Mouse (Mus musculus): ENCODE results near the gene Imp3. TPM values are rescaled to one million over a fixed set of nuclear protein-coding genes. Genes with fewer than 3 reads are reported as not detected.
"Not testable (repeated sequence)": the region's sequence is repeated elsewhere in the genome, so short reads cannot be mapped to it uniquely, and the experiment has no call there.

The Imp3 gene
- polyA plus RNA-seq, 1 experiment: 83.1 TPM

DNA sequence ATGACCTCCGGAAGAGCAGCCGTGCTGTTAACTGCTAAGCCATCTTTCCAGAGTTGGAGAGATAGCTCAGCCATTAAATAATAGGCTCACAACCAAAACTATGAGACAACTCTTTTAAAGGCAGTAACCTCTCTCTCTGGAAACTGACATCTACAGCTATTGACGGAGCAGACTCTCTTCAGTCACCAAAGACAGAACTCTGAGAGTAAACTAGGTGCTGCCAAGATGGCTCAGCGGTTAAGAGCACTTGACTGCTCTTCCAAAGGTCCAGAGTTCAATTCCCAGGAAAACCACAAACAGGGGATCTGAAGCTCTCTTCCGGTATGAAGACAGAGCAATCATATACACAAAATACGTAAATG lies 433 bp upstream of the Imp3 start:
- TF ChIP-seq CTCF (IDR thresholded peaks at IDR 0.05; ENCODE audit: control insufficient read depth, insufficient read depth, low read length) (no peak), POLR2A (IDR thresholded peaks at IDR 0.05; ENCODE audit: borderline replicate concordance, control insufficient read depth, low read depth, low read length) (no peak)
- 14% methylated on average over 6 of the region's 6 CpGs for WGBS
- H3K4me3 ChIP-seq (replicated peaks; ENCODE audit: control insufficient read depth, low read depth, low read length): peak overlapping the region; percentile 44
- H3K27ac ChIP-seq (ENCODE audit: control insufficient read depth, insufficient read depth, low read depth, low read length, poor library complexity): no peak overlapping the region
- H3K4me1 ChIP-seq (ENCODE audit: control insufficient read depth, insufficient read depth, low read length): peaks cover 2% of the 10 kb centered on the region

DNA sequence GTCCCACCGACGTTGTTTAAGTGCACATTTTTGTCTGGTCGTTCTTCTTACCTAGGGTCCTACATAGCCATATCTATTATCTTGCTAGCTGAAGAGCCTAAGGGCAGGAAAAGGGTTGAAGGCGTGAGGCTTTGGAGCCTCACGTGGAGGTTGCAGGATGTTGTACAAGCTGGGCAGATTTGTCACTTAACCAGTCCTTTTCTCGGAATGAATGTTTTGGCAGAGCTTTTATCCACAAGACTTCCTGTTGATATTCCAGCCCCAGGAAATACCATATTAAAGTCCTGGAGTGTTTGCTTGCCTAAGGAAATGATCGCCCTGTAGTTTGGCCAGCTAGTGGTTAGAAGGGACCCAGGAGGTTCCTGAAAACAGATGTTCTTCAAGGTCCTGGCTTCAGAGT lies 1.1 kb downstream of the Imp3 start:
- Histone ChIP-seq H3K4me3 (replicated peaks; ENCODE audit: control insufficient read depth, low read depth, low read length) (peak overlapping the region; percentile 99), H3K4me1 (ENCODE audit: control insufficient read depth, insufficient read depth, low read length) (peaks cover 2% of the 10 kb centered on the region), H3K27ac (ENCODE audit: control insufficient read depth, insufficient read depth, low read depth, low read length, poor library complexity) (no peak overlapping the region)
- under 1% methylated on average over 7 of the region's 7 CpGs for WGBS
- TF ChIP-seq CTCF (IDR thresholded peaks at IDR 0.05; ENCODE audit: control insufficient read depth, insufficient read depth, low read length) (no peak), POLR2A (IDR thresholded peaks at IDR 0.05; ENCODE audit: borderline replicate concordance, control insufficient read depth, low read depth, low read length) (no peak)

DNA sequence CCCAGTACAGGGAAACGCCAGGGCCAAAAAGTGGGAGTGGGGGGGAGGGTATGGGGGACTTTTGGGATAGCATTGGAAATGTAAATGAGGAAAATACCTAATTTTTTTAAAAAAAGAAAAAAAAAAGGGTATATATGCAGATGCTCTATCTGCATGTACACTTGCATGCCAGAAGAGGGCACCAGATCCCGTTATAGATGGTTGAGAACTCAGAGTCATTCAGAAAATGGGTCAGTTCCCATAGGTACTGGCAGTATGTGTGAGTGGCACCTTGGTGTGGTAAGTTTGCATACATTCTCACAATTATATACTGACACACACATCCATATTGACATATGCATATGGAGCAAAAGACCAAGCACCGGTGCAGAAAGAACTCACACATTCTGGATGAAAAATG lies 10.2 kb downstream of the Imp3 start:
- WGBS: 28% methylated on average over 3 of the region's 3 CpGs
- H3K4me3 ChIP-seq (replicated peaks; ENCODE audit: control insufficient read depth, low read depth, low read length): not testable (repeated sequence)

DNA sequence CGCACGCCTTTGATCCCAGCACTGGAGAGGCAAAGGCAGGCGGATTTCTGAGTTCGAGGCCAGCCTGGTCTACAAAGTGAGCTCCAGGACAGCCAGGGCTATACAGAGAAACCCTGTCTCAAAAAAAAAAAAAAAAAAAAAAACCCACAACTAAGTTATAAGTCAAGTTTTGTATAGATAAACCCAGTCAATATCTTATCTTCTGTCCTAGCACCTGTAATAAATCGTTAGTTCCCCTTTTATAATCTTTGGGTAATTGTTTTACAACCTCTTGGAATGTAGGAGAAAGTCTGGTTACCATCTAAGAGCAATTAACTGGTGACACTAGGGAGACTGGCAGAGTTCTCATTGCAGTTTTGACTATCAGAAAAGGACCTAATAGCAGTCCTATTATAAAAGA lies 11.4 kb downstream of the Imp3 start:
- WGBS: 64% methylated on average over 5 of the region's 5 CpGs
- not testable (repeated sequence) for H3K27ac ChIP-seq (ENCODE audit: control insufficient read depth, insufficient read depth, low read depth, low read length, poor library complexity)

More for the DNA sequence above, 10.2 kb downstream of the Imp3 start:
- not testable (repeated sequence) for H3K4me1 ChIP-seq (ENCODE audit: control insufficient read depth, insufficient read depth, low read length); H3K27ac ChIP-seq (ENCODE audit: control insufficient read depth, insufficient read depth, low read depth, low read length, poor library complexity)

DNA sequence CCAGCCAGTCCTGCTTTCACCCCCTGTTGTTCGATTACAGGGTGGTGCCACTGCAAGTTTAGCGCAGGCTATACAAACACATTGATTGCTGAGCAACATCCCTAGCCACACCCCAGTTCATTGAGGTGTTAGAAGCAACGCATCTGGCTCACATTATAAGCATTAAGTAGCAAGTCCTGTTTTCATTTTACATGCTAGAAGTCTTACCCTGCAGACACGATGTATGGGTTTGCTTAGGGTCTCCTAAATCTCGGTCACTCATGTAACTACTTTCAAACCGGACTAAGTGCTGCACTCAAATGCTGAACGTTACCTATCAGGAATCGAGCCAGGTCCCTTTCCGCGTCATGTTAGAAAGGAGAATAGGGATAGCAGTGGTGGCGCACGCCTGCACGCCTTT lies 12.5 kb downstream of the Imp3 start:
- TF ChIP-seq CTCF (IDR thresholded peaks at IDR 0.05; ENCODE audit: control insufficient read depth, insufficient read depth, low read length) (no peak), POLR2A (IDR thresholded peaks at IDR 0.05; ENCODE audit: borderline replicate concordance, control insufficient read depth, low read depth, low read length) (no peak)
- H3K4me1 ChIP-seq (ENCODE audit: control insufficient read depth, insufficient read depth, low read length): peaks cover 1% of the 10 kb centered on the region
- peak overlapping the region; percentile 41 for H3K4me3 ChIP-seq (replicated peaks; ENCODE audit: control insufficient read depth, low read depth, low read length)
- H3K27ac ChIP-seq (ENCODE audit: control insufficient read depth, insufficient read depth, low read depth, low read length, poor library complexity): no peak overlapping the region
- WGBS: 12% methylated on average over 13 of the region's 13 CpGs

More for the DNA sequence above, 11.4 kb downstream of the Imp3 start:
- H3K4me3 ChIP-seq (replicated peaks; ENCODE audit: control insufficient read depth, low read depth, low read length); H3K4me1 ChIP-seq (ENCODE audit: control insufficient read depth, insufficient read depth, low read length): not testable (repeated sequence)

DNA sequence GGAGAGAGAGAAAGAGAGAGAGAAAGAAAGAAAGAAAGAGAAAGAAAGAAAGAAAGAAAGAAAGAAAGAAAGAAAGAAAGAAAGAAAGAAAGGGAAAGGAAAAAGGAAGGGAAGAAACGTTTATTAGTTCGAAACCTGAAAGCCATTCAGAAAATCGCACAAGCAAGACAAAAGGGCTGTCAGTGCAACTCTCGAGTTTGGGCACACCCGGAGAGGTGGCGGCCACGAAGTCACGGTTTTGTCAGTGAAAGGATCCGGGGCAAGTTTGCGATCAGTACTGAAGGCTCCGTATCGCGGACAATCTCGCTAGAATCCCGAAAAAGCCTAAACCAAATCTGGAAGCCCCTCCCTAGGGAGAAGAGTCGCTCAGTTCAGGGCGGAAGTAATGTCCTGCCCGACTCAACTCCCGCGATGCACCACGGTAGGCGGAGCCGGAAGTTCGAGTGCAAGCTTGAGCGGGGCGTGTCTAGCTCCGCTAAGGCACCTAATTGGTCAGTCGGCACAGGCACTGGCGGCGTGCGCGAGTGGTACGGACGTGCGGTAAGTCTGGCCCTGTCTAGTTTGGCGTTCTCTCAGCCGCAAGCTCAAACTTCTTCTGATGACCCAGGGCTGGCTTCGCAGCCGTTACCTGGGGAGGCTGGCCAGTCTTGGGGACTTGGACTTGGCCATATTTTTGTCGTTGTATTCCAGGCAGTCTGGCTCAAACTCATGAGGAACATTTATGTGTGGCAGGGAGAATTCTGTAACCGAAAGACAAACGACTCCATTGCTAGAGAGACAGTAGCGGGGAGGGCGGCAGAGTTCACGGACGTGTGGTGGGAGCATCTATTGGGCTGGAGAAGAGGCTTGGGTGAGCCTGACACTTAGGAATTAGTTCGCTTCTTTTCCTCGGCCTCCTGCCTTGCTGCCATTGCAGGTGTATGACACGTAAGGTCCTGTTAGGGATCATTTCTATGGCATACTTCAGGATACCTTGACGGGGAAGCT lies 13.4 kb downstream of the Imp3 start, which contains the start of gene Snupn:
Gene Snupn (plus strand): TSS at position 465 of the 987 bp plus-strand sequence.
- H3K4me1 ChIP-seq (ENCODE audit: control insufficient read depth, insufficient read depth, low read length): peaks cover 1% of the 10 kb centered on the region
- peak; percentile 97 for TF ChIP-seq POLR2A (IDR thresholded peaks at IDR 0.05; ENCODE audit: borderline replicate concordance, control insufficient read depth, low read depth, low read length)
- no peak for TF ChIP-seq CTCF (IDR thresholded peaks at IDR 0.05; ENCODE audit: control insufficient read depth, insufficient read depth, low read length)
- peak within 1 kb of the TSS; percentile 68 for H3K27ac ChIP-seq (ENCODE audit: control insufficient read depth, insufficient read depth, low read depth, low read length, poor library complexity)
- under 1% methylated on average over 50 of the region's 50 CpGs for WGBS
- peak within 1 kb of the TSS; percentile 84 for H3K4me3 ChIP-seq (replicated peaks; ENCODE audit: control insufficient read depth, low read depth, low read length)

DNA sequence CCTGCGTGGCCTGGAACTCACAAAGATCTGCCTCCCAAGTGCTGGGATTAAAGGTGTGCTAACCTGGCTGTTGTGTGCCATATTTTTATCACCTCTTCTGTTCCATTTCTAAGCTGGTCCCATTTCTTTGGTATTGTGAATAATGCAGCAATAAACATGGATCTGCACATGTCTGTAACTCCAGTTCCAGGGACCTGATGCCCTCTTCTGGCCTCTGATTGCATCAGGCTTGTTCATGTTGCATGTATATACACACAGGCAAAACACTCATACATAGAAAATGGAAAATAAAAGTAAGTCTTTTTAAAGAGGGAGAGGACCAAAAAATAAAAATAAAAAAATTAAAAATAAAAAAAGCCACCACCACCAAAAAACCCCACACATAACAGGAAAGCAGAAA lies 16.3 kb downstream of the Imp3 start:
- TF ChIP-seq POLR2A (IDR thresholded peaks at IDR 0.05; ENCODE audit: borderline replicate concordance, control insufficient read depth, low read depth, low read length) (no peak), CTCF (IDR thresholded peaks at IDR 0.05; ENCODE audit: control insufficient read depth, insufficient read depth, low read length) (no peak)
- WGBS: 89% methylated on average over 1 of the region's 1 CpGs
- no peak overlapping the region for H3K27ac ChIP-seq (ENCODE audit: control insufficient read depth, insufficient read depth, low read depth, low read length, poor library complexity)
- H3K4me1 ChIP-seq (ENCODE audit: control insufficient read depth, insufficient read depth, low read length): peaks cover 1% of the 10 kb centered on the region
- H3K4me3 ChIP-seq (replicated peaks; ENCODE audit: control insufficient read depth, low read depth, low read length): no peak overlapping the region

DNA sequence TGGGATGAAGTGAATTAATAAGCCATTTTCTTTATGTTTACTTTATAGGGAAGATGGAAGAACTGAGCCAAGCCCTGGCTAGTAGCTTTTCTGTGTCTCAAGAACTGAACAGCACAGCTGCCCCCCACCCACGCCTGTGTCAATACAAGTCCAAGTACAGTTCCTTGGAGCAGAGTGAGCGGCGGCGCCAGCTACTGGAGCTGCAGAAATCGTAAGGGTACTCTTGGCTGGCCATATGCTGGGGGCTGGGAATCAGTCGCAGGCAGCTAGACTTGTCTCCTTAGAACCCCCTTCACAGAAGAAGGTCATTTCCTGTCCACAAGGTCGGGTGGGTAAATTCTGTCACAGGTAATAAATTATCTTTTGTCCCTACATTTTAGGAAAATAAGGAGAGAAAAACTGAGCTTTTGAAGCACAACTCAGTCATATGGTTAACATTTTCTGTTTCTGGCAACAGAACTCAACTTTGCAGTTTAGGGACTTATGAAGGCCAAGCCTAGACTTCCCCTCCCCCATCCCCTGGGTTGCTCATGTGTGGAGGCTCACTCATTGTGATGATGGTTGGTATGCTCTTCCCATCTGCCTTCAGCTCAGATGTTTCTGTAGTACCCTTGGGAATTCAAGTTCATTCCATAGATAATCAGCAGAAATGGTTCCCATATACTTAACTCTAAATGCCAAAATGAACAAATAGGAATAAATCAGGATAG lies 19.8 kb downstream of the Imp3 start:
- WGBS: 87% methylated on average over 7 of the region's 7 CpGs
- no peak overlapping the region for H3K4me3 ChIP-seq (replicated peaks; ENCODE audit: control insufficient read depth, low read depth, low read length)
- no peaks in the 10 kb centered on the region for H3K4me1 ChIP-seq (ENCODE audit: control insufficient read depth, insufficient read depth, low read length)
- no peak overlapping the region for H3K27ac ChIP-seq (ENCODE audit: control insufficient read depth, insufficient read depth, low read depth, low read length, poor library complexity)
- no peak for TF ChIP-seq CTCF (IDR thresholded peaks at IDR 0.05; ENCODE audit: control insufficient read depth, insufficient read depth, low read length)

Data from bone marrow, adult 2 months (tissue).